Mouse (Mus musculus) ES-E14 (cell line): ENCODE measurements around the gene D10Jhu81e.

Source experiments
- CHD2 ChIP-seq: IDR thresholded peaks from 2 replicates; pipeline ENCODE4 v1.6.1; 2014; ENCODE audit warnings: mild to moderate bottlenecking, low read depth, low read length, inconsistent platforms
- ZC3H11A ChIP-seq: IDR thresholded peaks from 2 replicates; pipeline ENCODE4 v1.6.1; 2012; ENCODE audit warnings: low read depth, mild to moderate bottlenecking, inconsistent platforms, low read length, borderline replicate concordance

- TF ChIP-seq ZC3H11A (no peak), CHD2 (no peak)
Observed at GRCm38 (mm10) chr10:78165256-78166005, 4.2 kb downstream of the D10Jhu81e start.
